Mouse (Mus musculus) cerebellum, adult 8-10 months (tissue): Measurements from ENCODE around the gene Tom1l1.
"Not testable (repeated sequence)": the region's sequence is repeated elsewhere in the genome, so short reads cannot be mapped to it uniquely, and the experiment has no call there.

Source experiments
- DNase-seq: peaks from one replicate; pipeline ENCODE4 v3.0.0; 2022

Tom1l1 gene

GRCm38 (mm10) chr11:90687460-90688416 lies at the start of gene Tom1l1:
Gene Tom1l1 (minus strand): TSS chr11:90688366.
- DNase-seq, result peak; percentile 64

DNA sequence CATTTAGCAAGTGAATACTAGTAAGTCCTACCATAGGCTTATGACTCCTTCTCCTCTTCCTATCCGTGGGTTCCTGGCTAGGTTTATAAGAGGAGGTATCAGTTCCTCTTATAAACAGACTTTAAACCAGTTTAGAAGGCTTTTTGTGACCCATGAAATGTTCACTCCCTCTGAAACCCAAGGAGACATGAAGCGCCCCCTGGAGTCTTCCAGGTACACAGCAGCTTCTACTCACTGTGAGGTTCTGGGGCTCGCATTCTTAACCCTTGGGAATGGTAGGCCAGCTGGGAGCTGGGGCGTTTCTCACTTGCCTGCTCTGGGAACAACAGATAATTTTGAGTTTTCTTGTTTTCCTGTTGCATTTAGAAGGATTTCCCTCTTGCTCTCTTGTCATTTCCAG lies 45.4 kb upstream of the Tom1l1 start:
- DNase-seq, result no peak

DNA sequence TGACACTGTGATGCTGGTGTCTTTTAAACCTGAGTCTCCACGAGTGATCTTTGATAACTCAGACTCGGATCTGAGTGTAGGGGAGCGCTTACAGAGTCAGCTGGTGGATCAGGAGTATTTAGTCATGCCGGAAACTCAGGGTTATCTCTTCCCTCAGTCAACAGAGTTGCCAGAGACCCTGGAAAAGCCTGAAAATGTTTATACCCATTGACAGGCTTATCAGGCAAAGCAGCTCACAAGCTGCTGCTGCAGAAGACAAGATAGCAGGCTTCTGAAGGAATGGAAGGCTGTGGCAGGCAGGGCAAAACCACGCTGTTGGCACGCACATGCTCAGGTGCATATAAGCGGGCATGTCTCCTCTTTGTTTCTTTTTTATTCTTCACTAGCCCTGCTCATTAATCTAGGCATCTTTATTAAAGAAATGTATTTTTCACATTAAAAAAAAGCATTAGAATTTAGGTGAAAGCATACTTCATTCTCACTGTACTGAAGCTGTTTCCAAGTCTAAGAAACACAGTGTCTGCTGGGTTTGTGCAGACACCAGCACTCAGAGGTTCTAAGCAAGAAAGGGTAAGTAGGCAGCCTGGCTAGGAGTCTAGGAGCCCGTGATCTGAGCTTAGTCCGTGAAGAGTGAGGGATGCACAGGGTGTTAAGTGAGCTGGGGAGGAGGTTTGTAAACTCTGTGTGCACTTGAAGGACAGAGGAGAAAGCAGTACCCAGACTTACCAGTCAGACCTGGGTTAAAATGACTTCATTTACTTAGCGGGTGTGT lies 39.4 kb upstream of the Tom1l1 start:
- no peak for DNase-seq

DNA sequence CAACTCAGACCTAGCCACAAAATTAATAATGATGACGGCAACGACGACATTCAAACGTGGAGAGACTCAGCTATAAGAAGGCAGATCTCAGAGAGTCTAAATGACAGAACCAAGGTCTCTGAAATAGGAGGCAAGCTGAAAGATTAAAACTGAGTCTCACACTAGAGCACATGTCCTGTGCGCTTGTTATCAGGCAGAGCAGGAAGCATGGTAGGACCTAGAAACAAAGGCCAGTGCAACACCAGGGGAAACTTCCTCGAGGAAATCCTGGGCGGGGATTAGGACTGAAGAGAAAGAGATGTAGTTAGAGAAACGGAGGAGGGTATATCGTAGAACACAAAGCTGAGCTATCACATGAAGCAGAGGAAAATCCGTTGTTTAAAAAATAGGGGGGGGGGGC lies 38.6 kb upstream of the Tom1l1 start:
- DNase-seq, result no peak

GRCm38 (mm10) chr11:90722304-90722703 lies 34.1 kb upstream of the Tom1l1 start:
- no peak for DNase-seq

DNA sequence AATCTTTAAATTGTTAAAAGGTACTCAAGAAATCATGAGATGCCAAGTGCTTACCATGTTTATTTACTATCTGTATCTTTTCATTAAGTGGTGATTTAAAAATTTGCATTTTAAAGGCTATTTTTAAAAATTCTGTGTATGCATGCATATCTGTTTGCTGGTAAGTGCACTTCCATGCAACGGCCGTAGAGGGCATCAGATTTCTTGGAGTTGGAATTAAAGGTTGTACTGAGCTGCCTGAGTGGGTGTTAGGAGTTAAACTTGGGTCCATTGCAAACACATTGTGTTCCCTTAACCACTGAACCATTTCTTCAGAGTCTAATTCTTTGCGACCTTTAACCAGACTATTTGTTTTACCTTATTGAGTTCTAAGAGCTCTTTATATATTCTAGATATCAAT lies 29.6 kb upstream of the Tom1l1 start:
- DNase-seq, result no peak

DNA sequence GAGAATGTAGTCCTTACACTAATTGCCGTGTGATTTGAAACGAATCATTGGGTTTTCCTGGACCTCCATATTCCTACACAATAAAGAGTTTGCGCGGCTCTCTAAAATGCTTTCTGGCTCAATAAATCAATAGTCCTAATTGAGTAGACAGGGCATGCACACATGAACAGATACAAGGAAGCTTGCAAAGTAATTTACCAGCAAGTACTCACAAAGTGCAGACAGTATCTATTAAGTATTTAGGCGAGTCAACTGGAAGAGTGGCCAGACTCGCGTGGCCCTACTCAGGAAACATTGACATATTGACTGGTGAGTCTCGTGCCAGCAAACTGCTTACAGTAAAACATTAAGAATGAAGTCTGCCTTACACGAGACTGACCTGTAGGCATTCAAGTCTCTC lies 23.4 kb upstream of the Tom1l1 start:
- no peak for DNase-seq

- not testable (repeated sequence) for DNase-seq
Observed at GRCm38 (mm10) chr11:90707134-90707533, 19.0 kb upstream of the Tom1l1 start.

GRCm38 (mm10) chr11:90697480-90698240 lies 9.5 kb upstream of the Tom1l1 start:
- DNase-seq, result peak; percentile 68

DNA sequence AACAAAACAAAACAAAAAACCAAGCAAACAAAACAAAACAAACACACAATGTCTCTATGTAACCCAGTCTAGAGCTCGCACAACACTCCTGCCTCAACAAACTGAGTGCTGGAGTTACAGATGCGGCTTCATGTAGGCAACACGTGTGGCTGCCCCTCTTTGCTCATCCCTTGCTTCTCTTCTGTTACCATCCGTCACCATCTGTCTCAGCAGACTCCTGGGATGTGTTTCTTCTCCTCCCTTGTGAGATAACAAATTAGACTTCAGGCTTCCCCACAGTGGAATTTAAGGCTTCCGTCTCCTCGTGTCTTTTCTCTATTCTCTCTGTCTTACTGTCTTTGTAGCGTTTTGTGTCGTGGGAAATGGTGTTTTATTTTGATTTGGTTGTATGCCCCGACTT lies 7.6 kb upstream of the Tom1l1 start:
- DNase-seq, result no peak

GRCm38 (mm10) chr11:90694206-90694605 lies 6.0 kb upstream of the Tom1l1 start:
- DNase-seq, result no peak

DNA sequence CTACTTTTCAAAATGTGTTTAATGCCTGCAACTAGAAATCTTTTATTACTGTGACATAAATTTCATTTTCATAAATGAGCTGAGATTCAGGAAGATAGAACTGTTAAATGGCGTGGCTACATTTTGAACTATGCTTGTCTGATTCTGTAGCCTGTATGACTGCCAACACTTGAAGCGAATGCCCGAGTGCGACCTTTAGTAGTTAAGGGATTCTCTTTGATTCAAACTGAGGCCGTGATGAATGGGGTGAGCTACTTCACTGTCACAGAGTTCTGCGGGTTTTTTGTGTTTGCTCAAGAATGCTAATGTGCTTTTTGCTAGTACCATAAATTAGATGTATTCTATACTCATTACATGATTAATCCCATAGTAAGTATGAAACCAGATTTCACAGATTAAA lies 2.2 kb upstream of the Tom1l1 start:
- no peak for DNase-seq

DNA sequence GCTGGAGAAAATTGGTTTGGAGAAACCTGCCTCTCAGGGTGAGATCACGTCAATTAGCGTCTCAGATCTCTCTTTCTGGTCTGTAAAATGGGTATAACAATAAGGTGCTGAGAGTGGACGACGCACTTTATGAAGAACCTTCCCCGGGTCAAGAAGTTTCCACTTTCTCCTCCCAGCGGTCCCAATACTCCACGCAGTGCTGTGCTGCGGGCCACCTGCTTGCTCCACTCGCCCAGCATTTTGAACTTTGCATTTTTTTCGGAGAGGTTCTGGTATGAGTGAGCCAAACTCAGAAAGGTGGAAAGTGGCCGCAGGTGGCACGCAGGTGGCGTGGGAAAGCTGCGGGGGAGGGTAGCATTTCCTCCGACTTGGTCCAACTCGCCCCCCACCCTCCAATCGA lies 1.1 kb downstream of the Tom1l1 start:
- no peak for DNase-seq

DNA sequence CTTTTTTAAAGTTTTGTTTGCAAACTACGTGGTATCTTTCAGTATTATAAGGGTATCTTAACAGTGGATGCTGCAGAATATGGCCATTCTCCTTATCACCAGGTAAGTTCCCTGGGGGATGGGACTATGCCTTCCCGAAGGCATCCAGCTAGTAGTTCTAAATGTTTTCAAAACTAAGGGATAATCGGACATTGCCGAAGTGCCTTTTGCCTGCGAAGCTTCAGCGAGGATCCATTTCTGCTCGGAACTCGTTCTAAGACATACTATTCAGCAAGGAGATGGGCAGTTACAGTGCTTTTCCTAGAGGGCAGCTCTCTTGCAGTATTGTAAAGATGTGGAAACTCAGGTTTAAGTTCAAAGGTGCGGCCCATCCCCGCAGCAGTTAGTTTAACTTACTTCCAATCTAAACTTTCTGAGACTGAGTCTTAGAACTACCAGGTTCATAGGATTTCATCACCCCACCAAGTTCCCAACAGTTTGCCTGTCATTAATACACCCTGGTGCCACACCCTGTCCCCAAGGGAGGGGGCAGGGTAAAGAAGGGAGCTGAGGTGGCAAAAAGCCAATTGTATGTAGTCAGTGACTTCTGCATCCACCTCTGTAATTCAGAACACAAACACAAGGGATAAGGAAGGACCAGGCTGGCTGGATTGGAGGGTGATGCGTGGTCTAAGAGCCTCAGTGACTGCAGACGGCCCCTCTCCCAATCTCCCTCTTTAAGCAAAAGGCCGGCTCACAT lies 1.7 kb downstream of the Tom1l1 start:
- no peak for DNase-seq

- DNase-seq, result no peak
Observed at GRCm38 (mm10) chr11:90685196-90685595, 3.0 kb downstream of the Tom1l1 start.

GRCm38 (mm10) chr11:90684765-90685164 lies 3.4 kb downstream of the Tom1l1 start:
- no peak for DNase-seq

DNA sequence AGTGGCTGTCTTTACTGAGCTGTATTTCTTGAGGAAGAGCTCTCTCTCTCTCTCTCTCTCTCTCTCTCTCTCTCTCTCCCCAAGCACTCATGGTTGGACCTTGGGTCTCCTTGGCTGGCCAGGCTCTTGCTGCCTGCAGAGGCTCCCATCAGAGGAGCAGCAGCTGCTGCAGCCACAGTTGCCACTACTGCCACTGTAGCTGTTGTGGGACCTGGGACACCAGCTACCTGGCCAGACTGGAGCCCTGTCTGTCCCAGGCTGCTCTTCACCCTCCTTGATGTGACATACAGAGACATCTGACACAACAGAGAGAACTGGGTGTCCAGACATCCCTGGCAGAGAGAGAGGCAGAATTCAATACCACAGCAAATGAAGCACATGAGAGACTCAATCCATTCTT lies 7.0 kb downstream of the Tom1l1 start:
- DNase-seq, result no peak

DNA sequence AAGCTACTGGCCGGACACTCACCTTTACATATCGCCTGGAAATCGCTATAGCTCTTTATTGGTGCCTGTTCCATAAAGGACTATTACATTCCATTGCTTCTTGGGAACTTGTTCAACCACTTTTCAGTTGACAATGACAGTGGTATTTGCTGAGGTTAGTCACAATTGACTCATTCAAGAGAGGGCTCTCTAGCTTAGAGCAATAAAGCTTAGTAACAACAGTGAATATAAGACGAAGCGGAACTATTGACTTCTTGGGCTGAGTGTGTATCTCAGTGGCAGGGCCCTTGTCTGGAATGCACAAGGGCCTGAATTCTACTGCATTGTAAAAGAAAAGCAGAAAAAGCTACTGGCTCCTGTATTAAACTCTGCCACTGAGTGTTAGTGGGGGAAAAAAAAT lies 9.6 kb downstream of the Tom1l1 start:
- no peak for DNase-seq

- no peak for DNase-seq
Observed at GRCm38 (mm10) chr11:90677771-90678288, 10.3 kb downstream of the Tom1l1 start.

- no peak for DNase-seq
Observed at GRCm38 (mm10) chr11:90677027-90677426, 11.1 kb downstream of the Tom1l1 start.

- no peak for DNase-seq
Observed at GRCm38 (mm10) chr11:90675479-90676110, 12.6 kb downstream of the Tom1l1 start.

DNA sequence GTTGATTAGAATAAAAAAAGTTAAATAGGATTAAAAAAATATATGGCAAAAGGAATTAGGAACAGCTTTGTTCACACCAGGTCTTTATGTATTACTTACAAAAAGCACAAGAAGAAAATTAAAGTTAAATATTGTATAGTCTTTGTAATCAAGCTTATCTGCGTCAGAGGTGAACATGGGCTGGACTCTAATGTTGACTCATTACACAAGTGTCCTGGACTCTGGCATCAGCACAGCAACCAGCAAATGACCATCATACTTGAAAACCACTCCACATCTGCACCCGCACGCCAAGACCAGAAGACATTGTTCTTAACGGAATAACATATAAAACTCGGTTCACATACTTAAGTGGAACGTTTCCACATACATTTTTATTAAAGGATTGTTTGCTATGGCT lies 20.8 kb downstream of the Tom1l1 start:
- no peak for DNase-seq
